Mouse (Mus musculus) kidney, postnatal 10 days (tissue): Measurements from ENCODE around the gene Ptgis.

ENCODE experiments used
- DNase-seq: peaks from one replicate; pipeline ENCODE4 v3.0.0; 2021; ENCODE audit warnings: mixed read lengths

Gene Ptgis

GRCm38 (mm10) chr2:167240008-167240964 lies at the start of gene Ptgis:
Ptgis (minus strand) TSS chr2:167240604.
- peak; percentile 66 for DNase-seq

GRCm38 (mm10) chr2:167281461-167281860 lies 41.1 kb upstream of the Ptgis start:
- peak; percentile 7 for DNase-seq

- no peak for DNase-seq
Observed at GRCm38 (mm10) chr2:167280986-167281310, 40.5 kb upstream of the Ptgis start.

GRCm38 (mm10) chr2:167280090-167280985 lies 39.9 kb upstream of the Ptgis start:
- peak; percentile 84 for DNase-seq

- DNase-seq, result peak; percentile 85
Observed at GRCm38 (mm10) chr2:167278751-167279526, 38.5 kb upstream of the Ptgis start.

GRCm38 (mm10) chr2:167278011-167278410 lies 37.6 kb upstream of the Ptgis start:
- DNase-seq, result peak; percentile 13

GRCm38 (mm10) chr2:167277026-167277425 lies 36.6 kb upstream of the Ptgis start:
- DNase-seq, result peak; percentile 5

- DNase-seq, result peak; percentile 7
Observed at GRCm38 (mm10) chr2:167275856-167276255, 35.5 kb upstream of the Ptgis start.

GRCm38 (mm10) chr2:167274713-167275465 lies 34.5 kb upstream of the Ptgis start:
- peak; percentile 4 for DNase-seq

GRCm38 (mm10) chr2:167273206-167273740 lies 32.9 kb upstream of the Ptgis start:
- DNase-seq, result peak; percentile 3

- DNase-seq, result no peak
Observed at GRCm38 (mm10) chr2:167272706-167273105, 32.3 kb upstream of the Ptgis start.

GRCm38 (mm10) chr2:167271121-167271521 lies 30.7 kb upstream of the Ptgis start:
- DNase-seq, result peak; percentile 9

GRCm38 (mm10) chr2:167270496-167270895 lies 30.1 kb upstream of the Ptgis start:
- peak; percentile 3 for DNase-seq

GRCm38 (mm10) chr2:167268721-167269120 lies 28.3 kb upstream of the Ptgis start:
- DNase-seq, result peak; percentile 5

GRCm38 (mm10) chr2:167268411-167268690 lies 27.9 kb upstream of the Ptgis start:
- DNase-seq, result no peak

GRCm38 (mm10) chr2:167267531-167268410 lies 27.4 kb upstream of the Ptgis start:
- peak; percentile 4 for DNase-seq

GRCm38 (mm10) chr2:167266231-167266630 lies 25.8 kb upstream of the Ptgis start:
- no peak for DNase-seq

GRCm38 (mm10) chr2:167265806-167266205 lies 25.4 kb upstream of the Ptgis start:
- DNase-seq, result peak; percentile 61

GRCm38 (mm10) chr2:167265021-167265420 lies 24.6 kb upstream of the Ptgis start:
- DNase-seq, result peak; percentile 4

- peak; percentile 2 for DNase-seq
Observed at GRCm38 (mm10) chr2:167263931-167264330, 23.5 kb upstream of the Ptgis start.
